8 mouse cellular contexts compared by ENCODE assay signal in genomic region chr5:64159781-64160704, GRCm38 (mm10). TPM values are rescaled to one million over a fixed set of nuclear protein-coding genes. Genes with fewer than 3 reads are reported as not detected.
DNase-seq lines count a peak whose midpoint lies in the region; ATAC-seq and TF ChIP-seq lines count a peak whose summit lies in the region.

No protein-coding gene starts in this region.

- peak overlapping the region; percentile 100 for H3K4me2 ChIP-seq in limb, embryonic 12.5 days
- H3K4me2 ChIP-seq in midbrain, embryonic 13.5 days (replicated peaks), result peak overlapping the region; percentile 100

- no peaks in the 10 kb centered on the region for H3K9me3 ChIP-seq in limb, embryonic 12.5 days
- H3K9me3 ChIP-seq in midbrain, embryonic 13.5 days, result no peaks in the 10 kb centered on the region

- under 1% methylated on average over 59 of the region's 63 CpGs for WGBS in limb, embryonic 12.5 days
- under 1% methylated on average over 59 of the region's 63 CpGs for WGBS in midbrain, embryonic 13.5 days
- WGBS in small intestine, adult 2 months, result 1% methylated on average over 63 of the region's 63 CpGs

- TF ChIP-seq POLR2A in small intestine, adult 2 months (IDR thresholded peaks at IDR 0.05; ENCODE audit: low read depth, low read length), result no peak; the same call in 1 of the 2 replicates

- no peak for TF ChIP-seq CTCF in small intestine, adult 2 months (IDR thresholded peaks at IDR 0.05; ENCODE audit: extremely low read depth, insufficient read length, insufficient replicate concordance, low read depth, low read length)

- H3K36me3 ChIP-seq in limb, embryonic 12.5 days, result no peaks in the 10 kb centered on the region
- H3K36me3 ChIP-seq in midbrain, embryonic 13.5 days, result no peaks in the 10 kb centered on the region
- H3K36me3 ChIP-seq in small intestine, adult 2 months (ENCODE audit: control insufficient read depth, insufficient read depth, low read length), result no peaks in the 10 kb centered on the region

- H3K27me3 ChIP-seq in limb, embryonic 12.5 days, result peaks cover 68% of the 10 kb centered on the region
- peaks cover 54% of the 10 kb centered on the region for H3K27me3 ChIP-seq in midbrain, embryonic 13.5 days
- no peaks in the 10 kb centered on the region for H3K27me3 ChIP-seq in small intestine, adult 2 months (ENCODE audit: control insufficient read depth, insufficient read depth, low read length)

- ATAC-seq in limb, embryonic 12.5 days (ENCODE audit: insufficient number of reproducible peaks, insufficient read depth, low FRiP score, low TSS enrichment, low read depth), result peak; percentile 57
- peak; percentile 89 for ATAC-seq in midbrain, embryonic 13.5 days

- peak overlapping the region; percentile 58 for H3K9ac ChIP-seq in limb, embryonic 12.5 days (replicated peaks)
- H3K9ac ChIP-seq in midbrain, embryonic 13.5 days (replicated peaks), result peak overlapping the region; percentile 69

- DNase-seq in adipocyte (ENCODE audit: low spot score), result peak; percentile 10
- DNase-seq in embryo, embryonic 10.5 days (ENCODE audit: low spot score), result peak; percentile 71
- DNase-seq in heart, adult 18-20 months, result peak; percentile 69 to 76
- peak; percentile 71 for DNase-seq in kidney, adult 18-20 months
- DNase-seq in c-Kit-positive CD71-positive TER-119-positive erythroid progenitor cells, embryonic 14.5 days (ENCODE audit: low spot score), result no peak

- peak overlapping the region; percentile 61 for H3K4me3 ChIP-seq in limb, embryonic 12.5 days (replicated peaks)
- H3K4me3 ChIP-seq in midbrain, embryonic 13.5 days (replicated peaks), result peak overlapping the region; percentile 67
- H3K4me3 ChIP-seq in small intestine, adult 2 months (ENCODE audit: low read depth, low read length), result peak overlapping the region; percentile 83

- peaks cover 15% of the 10 kb centered on the region; the same call in 1 of the 2 replicates for H3K4me1 ChIP-seq in limb, embryonic 12.5 days (replicated peaks)
- peaks cover 15% of the 10 kb centered on the region for H3K4me1 ChIP-seq in midbrain, embryonic 13.5 days (replicated peaks)
- H3K4me1 ChIP-seq in small intestine, adult 2 months (ENCODE audit: control insufficient read depth, insufficient read depth, insufficient read length, low read length), result peaks cover 14% of the 10 kb centered on the region; the same call in 1 of the 2 replicates

- H3K27ac ChIP-seq in limb, embryonic 12.5 days, result no peak overlapping the region
- H3K27ac ChIP-seq in midbrain, embryonic 13.5 days, result no peak overlapping the region
- peak overlapping the region; percentile 48; the same call in 1 of the 2 replicates for H3K27ac ChIP-seq in small intestine, adult 2 months (ENCODE audit: insufficient read depth, low read depth, low read length)

RNA-seq across cellular contexts. Expression of gene Tbc1d1, which starts 3.9 kb away (rescaled TPM):
- total RNA-seq in heart, adult 18-20 months (2021), result 10 to 100 TPM; 11.0 to 13.3 TPM
- 32.8 and 35.9 TPM in 2 replicates for polyA plus RNA-seq in limb, embryonic 12.5 days (2016; fragmentation: Nextera tagmentation; extraction: Ambion mirVana)
- polyA plus RNA-seq in midbrain, embryonic 13.5 days (2015; fragmentation: Nextera tagmentation; extraction: Ambion mirVana), result 10.6 and 11.7 TPM in 2 replicates
- 7.2 and 14.0 TPM in 2 replicates for polyA plus RNA-seq in small intestine, adult 2 months (2012; rRNA removed)
